Mouse (Mus musculus) liver, postnatal 0 days (tissue): ENCODE data around the gene March10.

Experiments
- CTCF ChIP-seq: sonication (generic); IDR thresholded peaks from 2 replicates; pipeline ENCODE4 v1.5.1; 2016; ENCODE audit warnings: antibody characterized with exemption, low read depth
- EP300 ChIP-seq: IDR thresholded peaks from 2 replicates; pipeline ENCODE4 v1.6.1; 2016; ENCODE audit warnings: antibody characterized with exemption, low read depth, mild to moderate bottlenecking

DNA sequence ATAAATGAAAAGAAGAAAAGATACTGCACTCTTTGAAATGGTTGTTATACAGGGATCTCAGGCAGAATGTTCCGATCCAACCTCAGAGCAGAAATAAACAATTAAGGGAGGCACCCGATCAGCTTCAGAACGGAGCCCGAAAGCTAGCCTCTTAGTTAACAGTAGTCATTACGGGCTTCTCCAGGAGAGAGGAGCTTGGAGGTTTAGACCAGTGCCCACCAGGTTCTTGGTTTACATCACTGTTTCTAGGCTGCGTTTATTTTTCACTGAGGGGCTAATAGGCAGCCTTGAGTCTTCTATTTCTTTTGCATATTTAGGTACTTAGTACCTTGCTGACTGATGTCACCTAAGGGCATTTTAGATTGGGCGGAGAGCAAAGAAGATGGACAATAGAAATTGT, 506 bp upstream of the March10 start:
- no peak for TF ChIP-seq CTCF
- no peak for TF ChIP-seq EP300
